Mouse (Mus musculus) right cerebral cortex, adult 18-20 months (tissue): ENCODE data around the gene Adamts7.

Source experiments
- DNase-seq: peaks from one replicate; pipeline ENCODE4 v3.0.0; 2022; ENCODE audit warnings: mixed read lengths

Adamts7 gene

GRCm38 (mm10) chr9:90162243-90162925 lies 485 bp upstream of the Adamts7 start:
- no peak for DNase-seq

- no peak for DNase-seq
Observed at GRCm38 (mm10) chr9:90163749-90164095, 853 bp downstream of the Adamts7 start.

- DNase-seq: no peak
Observed at GRCm38 (mm10) chr9:90164670-90165453, 2.0 kb downstream of the Adamts7 start.

DNA sequence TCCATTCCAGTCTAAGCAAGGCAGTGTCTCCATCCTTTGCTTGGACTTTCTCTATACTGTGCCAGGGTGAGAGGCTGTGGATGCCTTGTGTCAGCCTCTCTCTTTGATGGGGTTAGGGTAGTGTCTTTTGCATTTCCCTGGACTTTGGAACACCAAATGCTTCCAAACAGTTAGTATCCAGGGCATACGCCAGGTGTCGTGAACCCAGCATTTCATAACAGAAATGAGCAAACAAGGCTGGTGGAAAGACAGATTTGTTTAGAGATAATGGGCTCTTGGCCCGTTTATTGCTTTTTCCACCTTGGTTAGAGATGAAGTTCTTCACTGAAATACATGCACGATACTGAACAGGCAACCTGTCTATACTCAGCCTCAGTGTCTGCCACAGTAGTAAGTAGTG lies 2.7 kb downstream of the Adamts7 start:
- DNase-seq: no peak

GRCm38 (mm10) chr9:90166615-90167014 lies 3.7 kb downstream of the Adamts7 start:
- DNase-seq: no peak

GRCm38 (mm10) chr9:90169965-90170364 lies 7.1 kb downstream of the Adamts7 start:
- no peak for DNase-seq

DNA sequence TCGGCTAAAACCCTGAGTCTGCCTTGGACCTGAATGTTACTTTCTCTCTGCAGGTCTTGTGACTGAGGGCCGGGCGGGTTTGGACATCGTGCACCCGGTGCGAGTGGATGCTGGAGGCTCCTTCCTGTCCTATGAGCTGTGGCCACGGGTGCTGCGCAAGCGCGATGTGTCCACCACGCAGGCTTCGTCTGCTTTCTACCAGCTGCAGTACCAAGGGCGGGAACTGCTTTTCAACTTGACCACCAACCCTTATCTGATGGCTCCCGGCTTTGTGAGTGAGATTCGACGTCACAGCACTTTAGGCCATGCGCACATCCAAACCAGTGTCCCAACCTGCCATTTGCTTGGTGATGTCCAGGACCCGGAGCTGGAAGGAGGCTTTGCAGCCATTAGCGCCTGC lies 8.6 kb downstream of the Adamts7 start:
- no peak for DNase-seq

DNA sequence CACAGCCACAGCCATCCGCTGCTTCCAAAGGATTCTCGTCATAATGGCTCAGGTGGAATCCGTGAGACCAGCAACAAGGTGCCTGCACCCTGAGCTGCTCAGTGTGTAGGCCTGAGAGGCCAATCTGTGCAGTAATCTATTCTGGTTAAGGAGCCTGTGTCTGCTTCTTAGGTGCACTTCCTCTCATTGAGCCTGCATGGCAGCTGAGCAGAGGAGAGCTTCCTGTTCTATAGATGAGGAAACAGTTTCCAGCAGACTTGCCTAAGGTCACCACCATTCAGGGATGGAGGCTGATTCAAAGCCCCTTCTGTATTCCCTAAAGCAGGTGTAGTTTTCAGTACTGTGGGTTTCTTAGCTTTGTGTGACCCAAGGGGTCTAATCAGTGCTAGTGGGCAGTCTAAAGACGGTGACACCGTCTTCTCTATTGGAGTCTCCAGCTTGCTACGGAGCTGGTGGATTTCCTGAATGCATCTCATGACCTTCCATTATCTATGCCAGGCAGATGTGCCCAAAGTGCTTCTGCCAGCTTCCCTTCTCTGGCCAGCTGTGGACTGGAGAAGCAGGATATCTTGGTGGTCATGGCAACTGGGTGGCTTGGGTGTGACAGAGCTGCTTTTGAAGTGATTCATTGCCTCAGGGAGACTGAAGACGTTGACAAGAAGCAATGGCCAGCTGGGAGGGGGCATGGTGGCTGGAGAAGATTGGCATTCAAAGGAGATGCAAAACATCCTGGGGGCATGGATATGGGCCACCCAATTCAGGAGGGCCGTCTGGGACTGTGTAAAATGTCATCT lies 9.9 kb downstream of the Adamts7 start:
- DNase-seq: no peak

DNA sequence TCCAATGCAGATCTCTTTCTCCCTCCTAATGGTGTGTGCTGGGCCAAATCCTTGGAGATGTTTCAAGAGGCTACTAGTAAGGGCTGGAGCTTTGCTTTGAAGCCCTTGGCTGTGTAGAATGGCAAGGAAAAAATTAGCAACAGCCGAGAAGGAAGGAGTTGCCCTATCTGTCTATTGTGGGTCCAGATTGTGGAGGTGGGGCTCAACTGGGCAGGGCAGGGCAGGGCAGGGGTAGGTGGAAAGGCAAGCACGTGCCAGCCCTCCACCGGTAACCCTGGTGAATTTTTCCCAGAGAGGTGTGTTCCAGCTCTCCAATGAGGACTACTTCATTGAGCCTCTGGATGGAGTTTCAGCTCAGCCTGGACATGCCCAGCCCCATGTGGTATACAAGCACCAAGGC lies 10.5 kb downstream of the Adamts7 start:
- DNase-seq: no peak

GRCm38 (mm10) chr9:90179409-90179808 lies 16.5 kb downstream of the Adamts7 start:
- no peak for DNase-seq

DNA sequence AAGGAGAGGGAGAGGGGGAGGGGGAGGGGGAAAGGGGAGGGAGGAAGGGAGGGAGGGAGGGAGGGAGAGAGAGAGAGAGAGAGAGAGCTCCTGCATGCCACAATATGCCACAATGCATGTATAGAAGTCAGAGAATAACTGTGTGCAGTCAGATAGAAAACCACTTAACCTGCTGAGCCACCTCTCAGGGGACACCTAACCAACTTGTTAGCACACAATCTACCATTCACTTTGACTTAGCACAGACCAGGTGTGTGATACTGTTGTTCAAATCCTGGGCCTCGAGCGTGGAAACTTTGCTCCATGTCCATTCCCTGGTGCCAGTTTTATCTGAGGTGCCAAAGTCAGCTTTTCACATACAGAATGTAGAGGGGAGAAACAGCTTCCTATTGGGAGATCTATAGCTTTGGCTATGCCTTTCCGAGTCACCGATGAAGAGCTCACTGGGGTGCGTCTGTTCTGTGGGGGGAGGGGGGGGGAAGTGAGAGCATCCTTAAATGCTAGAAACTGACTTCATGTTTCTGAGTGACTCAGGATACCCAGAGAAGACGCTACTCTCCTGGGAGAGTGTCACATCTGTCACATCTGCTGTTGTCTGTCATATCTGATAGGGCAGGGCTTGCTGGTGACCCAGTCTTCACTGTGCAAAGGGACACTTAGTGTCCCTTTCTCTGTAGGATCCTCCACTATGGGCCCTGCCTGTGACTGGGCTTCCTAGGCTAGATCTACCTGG lies 19.0 kb downstream of the Adamts7 start:
- no peak for DNase-seq

DNA sequence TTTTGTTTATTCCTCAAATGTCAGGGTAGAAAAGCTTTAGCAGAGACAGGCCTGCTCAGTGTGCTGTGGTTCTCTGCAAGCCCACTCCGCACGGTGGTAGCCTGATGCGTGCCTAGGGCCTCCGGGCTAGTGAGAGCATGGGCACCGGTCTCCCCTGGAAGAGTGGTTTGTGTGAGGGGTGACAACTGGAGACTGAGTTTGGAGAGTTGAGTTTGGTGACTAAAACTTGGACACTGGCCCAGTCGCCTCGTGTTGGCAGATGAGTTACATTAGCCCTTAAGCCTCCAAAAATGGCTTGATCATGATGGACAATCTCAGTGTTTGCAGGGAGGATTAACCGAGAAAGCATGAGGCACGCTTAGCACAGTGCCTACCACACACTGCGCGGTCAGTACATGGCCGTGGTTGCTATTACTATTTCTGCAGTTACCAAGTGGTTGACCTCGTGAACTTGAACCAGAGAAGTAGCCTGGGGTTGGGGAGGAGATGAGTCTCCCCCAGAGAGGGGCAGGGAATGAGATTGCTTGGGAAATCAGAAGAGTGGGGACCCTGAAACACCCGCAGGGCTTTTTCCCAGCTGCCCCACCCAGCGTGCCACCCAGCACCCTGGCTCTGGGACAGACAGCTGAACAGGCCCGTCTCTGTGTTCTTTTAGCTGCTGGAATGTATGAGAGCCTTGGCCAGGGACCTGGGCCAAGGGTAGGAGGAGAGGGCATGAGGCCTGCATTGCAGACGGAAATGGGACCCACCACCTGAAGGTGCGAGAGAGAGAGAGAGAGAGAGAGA lies 20.0 kb downstream of the Adamts7 start:
- DNase-seq: no peak

GRCm38 (mm10) chr9:90183550-90183949 lies 20.7 kb downstream of the Adamts7 start:
- no peak for DNase-seq

GRCm38 (mm10) chr9:90184116-90184515 lies 21.2 kb downstream of the Adamts7 start:
- DNase-seq: no peak

DNA sequence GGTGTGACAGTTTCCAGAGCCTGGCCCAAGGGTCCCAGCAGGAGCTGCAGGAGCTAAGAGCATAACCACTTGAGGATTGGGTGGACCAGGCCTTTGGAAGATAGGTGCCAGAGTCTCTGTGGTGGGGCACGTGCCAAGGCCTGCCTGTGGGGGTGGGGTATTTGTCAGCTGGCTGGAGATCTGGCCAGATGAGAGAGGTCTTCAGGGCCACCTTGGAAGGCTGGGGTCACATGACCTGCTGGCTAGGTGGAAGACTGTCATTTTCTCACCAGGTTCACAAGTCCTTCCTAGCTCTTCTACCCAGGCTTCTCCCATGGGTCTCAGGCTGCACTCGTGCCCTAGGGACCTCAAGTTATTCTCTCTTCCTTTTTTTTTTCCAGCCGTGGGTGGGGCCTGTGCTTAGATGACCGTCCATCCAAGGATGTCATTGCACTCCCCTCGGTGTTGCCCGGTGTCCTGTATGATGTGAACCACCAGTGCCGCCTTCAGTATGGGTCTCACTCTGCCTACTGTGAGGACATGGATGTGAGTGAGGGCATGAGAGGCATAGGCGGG lies 22.6 kb downstream of the Adamts7 start:
- DNase-seq: no peak

DNA sequence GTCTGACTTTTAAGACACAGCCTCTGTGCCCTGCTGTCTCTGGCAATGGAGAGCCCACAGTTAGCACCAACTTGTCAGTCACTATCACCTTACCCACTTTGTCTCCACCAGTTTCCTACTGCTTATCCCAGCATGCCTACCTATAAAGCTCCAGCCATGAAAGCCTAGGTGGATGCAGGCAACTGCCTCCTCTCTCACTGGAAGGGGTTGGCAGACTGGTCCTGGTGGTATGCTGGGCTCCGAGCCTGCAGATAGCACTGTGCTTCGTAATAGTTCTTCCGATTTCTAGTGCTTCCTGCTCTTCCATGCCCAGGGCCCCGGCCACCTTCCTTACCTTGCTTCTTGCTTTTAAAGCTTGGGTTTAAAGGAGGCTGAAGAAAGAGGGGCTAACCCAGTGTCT lies 26.0 kb downstream of the Adamts7 start:
- DNase-seq: no peak

- DNase-seq: no peak
Observed at GRCm38 (mm10) chr9:90189391-90189790, 26.5 kb downstream of the Adamts7 start.

DNA sequence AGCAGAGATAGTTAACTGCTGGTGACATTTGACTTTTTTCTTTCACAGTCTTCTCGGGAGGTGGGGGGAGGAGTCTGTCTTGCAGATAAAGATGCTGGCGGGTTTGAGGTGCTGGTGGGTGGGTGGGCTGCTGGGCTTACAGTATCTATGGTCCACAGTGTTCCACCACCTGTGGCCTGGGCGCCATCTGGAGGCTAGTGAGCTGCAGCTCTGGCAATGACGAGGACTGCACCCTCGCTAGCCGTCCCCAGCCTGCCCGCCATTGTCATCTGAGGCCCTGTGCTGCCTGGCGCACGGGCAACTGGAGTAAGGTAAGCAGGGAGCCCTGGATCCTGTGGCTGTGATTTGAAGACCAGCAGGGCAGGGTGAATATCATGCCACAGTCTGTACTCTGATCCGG lies 32.1 kb downstream of the Adamts7 start:
- DNase-seq: no peak

DNA sequence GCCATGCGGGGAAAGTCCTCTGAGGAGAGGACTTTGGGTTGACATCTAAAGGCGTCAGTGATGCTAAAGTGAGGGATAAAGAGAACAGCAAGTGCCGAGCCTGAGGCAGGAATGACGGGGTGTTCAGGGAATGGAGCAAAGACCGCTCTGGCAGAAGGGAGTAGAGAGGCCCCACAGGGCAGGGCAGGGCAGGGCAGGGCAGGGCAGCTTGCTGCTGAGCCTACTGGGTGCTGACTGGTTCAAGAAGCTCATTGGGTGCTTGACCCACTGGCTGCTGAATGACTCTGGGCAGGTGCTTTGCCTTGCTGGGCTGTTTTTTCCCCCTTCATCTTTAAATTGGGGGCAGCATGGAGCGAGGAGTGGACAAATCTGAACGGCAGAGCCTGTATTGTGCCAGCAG lies 33.4 kb downstream of the Adamts7 start:
- DNase-seq: no peak

DNA sequence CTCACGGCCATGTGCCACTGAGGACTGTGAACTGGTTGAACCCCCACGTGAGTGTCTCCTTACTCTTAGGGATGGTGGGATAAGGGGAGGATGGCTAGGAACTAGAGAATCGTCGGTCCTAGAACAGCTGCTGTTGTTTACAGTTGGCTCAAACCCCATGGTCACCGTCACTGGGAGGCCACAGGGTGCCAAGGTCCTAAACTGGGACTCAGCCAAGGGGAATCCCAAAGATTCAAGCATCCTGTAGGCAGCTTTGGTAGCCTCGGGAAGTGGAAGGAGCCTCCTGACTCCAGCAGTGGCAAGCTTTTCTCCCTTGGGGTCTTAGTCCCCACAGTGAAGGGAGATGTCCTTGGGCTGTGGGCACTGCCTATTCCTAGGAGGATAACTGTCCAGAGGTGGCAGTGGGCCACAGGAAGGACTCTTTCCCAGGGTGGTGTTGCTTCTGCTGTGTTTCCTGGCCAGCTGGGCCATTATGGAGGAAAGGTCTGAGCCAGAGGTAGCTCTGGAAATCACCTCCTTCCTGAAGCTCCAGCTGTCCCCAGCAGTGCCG lies 34.3 kb downstream of the Adamts7 start:
- no peak for DNase-seq

GRCm38 (mm10) chr9:90197866-90198383 lies 35.1 kb downstream of the Adamts7 start:
- no peak for DNase-seq
